ENCODE assay signal across 10 mouse cellular contexts in genomic region chr19:53741902-53742301, GRCm38 (mm10).
DNase-seq lines count a peak whose midpoint lies in the region; ATAC-seq lines count a peak whose summit lies in the region.
"Had no signal": no experiment of that assay in that cellular context is flagged by ENCODE, and none has a peak within 500 bp of the region (broad histone marks: within the 10 kb centered on the region; RNA-seq: fewer than 3 reads in every experiment).

No protein-coding gene starts in this region.

- peak; percentile 16 to 24 for DNase-seq in cerebellum, postnatal 14 days
- DNase-seq in cerebellum, adult 18-20 months: no peak
- peak; percentile 28 to 50 for DNase-seq in left cerebral cortex, postnatal 14 days (ENCODE audit: low spot score in 2 of 2)
- no peak for DNase-seq in left cerebral cortex, postnatal 36 days (ENCODE audit: low spot score in 2 of 2)
- DNase-seq in MN1 (ENCODE audit: low spot score): peak; percentile 46
- no peak for DNase-seq in spleen, postnatal 10 days (ENCODE audit: low spot score in 2 of 2)
- DNase-seq in yolk sac, embryonic 10.5 days (ENCODE audit: low spot score): no peak
- DNase-seq: kidney, adult 8-10 months; liver, embryonic 13.5 days had no signal

- intact Hi-C loops in left cerebral cortex, postnatal 14 days (cut with DNase I): no loop called here
- intact Hi-C loops in left cerebral cortex, postnatal 36 days (cut with DNase I): no loop called here

- peak; percentile 54 for ATAC-seq in granulocyte monocyte progenitor cell, adult 5-6 weeks (replicated peaks; ENCODE audit: poor library complexity, severe bottlenecking)

Comparison
In these comparisons a context has a peak if more than half of its experiments do, and no peak if none do; other contexts are left out.
1. DNase-seq: peak in cerebellum, postnatal 14 days (2 of 2), left cerebral cortex, postnatal 14 days (2 of 2) and MN1 (single experiment); none in cerebellum, adult 18-20 months (0 of 2), left cerebral cortex, postnatal 36 days (0 of 2), spleen, postnatal 10 days (0 of 2) and yolk sac, embryonic 10.5 days (single experiment).